Mouse (Mus musculus) Patski (cell line): Measurements from ENCODE around the gene Pcbp2. TPM values are rescaled to one million over a fixed set of nuclear protein-coding genes. Genes with fewer than 3 reads are reported as not detected.

ENCODE experiments used
- ATAC-seq: fragments of 100-300 bp; one replicate; pipeline ENCODE4 v1.8.0; 2021
- CTCF ChIA-PET: fragments of 350-600 bp; sonication (Branson Sonifier 250); formaldehyde crosslinking; loops from one replicate; lab custom pipeline; 2022; ENCODE audit warnings: inconsistent platforms; lab: Charles Lee
- POLR2A ChIA-PET: fragments of 350-600 bp; sonication (Branson Sonifier 250); formaldehyde crosslinking; loops from one replicate; lab custom pipeline; 2022; ENCODE audit warnings: antibody characterized with exemption, inconsistent platforms; lab: Charles Lee
- DNase-seq: peaks from one replicate; pipeline ENCODE4 v3.0.0-alpha.2; 2011; ENCODE audit warnings: low read depth, low spot score
- H3K27me3 ChIP-seq: fragments of 371-371 bp; one replicate; pipeline ENCODE4 v1.5.1; 2021
- CTCF ChIP-seq: fragments of 100-300 bp; IDR thresholded peaks from one replicate; pipeline ENCODE4 v1.5.1; 2021
- in situ Hi-C: fragments of 300-500 bp; cut with MboI; formaldehyde crosslinking; loops from 3 replicates; pipeline ENCODE4 v1.11.1; 2018; ENCODE audit warnings: low pct_unique_long_range_greater_than_20kb, mixed read lengths
- polyA plus RNA-seq: library from polyadenylated mRNA; unstranded; gene quantifications from one replicate; pipeline ENCODE4 v1.2.3, GENCODE M21; 2021

Gene Pcbp2
- polyA plus RNA-seq, 1 experiment from 2014 or later: 801 TPM

GRCm38 (mm10) chr15:102528396-102528795 is 58.1 kb downstream of the Pcbp2 start:
- ChIA-PET POLR2A (interaction anchor here (0.7 kb wide), 1 partner anchor 24 kb away, joined by 3 read pairs; no protein-coding TSS in a partner anchor), CTCF (interaction anchor here (1.2 to 2.0 kb wide), 3 partner anchors 7 to 142 kb away, joined by 4 to 9 read pairs (median 5); partner anchors contain the start of gene Tarbp2)
- ATAC-seq (no peak), DNase-seq (no peak)
- TF ChIP-seq CTCF: no peak
- H3K27me3 ChIP-seq: no peaks in the 10 kb centered on the region
- in situ Hi-C loops: no loop called here

DNA sequence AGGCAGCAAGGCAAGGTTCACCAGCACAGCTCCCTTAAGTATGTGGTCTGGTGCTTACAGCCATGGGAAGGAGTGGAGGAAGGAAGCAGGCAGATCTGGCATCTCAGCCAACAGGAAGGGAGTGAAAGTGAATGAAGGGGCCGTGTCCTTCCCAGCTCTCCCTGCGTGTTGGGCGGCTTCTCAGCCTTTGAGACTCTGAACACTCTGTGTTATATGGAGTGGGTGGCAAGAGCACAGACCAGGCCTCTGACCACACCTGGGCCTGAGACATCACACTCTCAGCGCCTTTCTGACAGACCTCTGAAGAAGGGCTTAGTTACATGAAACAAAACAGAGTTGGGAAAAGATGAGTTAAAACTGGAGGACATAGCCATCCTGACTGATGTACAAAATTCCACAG is 60.2 kb downstream of the Pcbp2 start:
- DNase-seq (no peak), ATAC-seq (no peak)
- POLR2A ChIA-PET: no interaction called here
- no peaks in the 10 kb centered on the region for H3K27me3 ChIP-seq
- CTCF ChIA-PET: interaction anchor here (0.6 kb wide), 1 partner anchor 37 kb away, joined by 3 read pairs; no protein-coding TSS in a partner anchor
- no peak for TF ChIP-seq CTCF
- in situ Hi-C loops: no loop called here

GRCm38 (mm10) chr15:102531586-102531985 is 61.2 kb downstream of the Pcbp2 start:
- DNase-seq (no peak), ATAC-seq (no peak)
- CTCF ChIA-PET: no interaction called here

GRCm38 (mm10) chr15:102532106-102532900 is 62.0 kb downstream of the Pcbp2 start:
- ATAC-seq (no peak), DNase-seq (no peak)
- POLR2A ChIA-PET: interaction anchor here (1.1 kb wide), 1 partner anchor 20 kb away, joined by 4 read pairs; no protein-coding TSS in a partner anchor
- CTCF ChIA-PET: no interaction called here
- no peak for TF ChIP-seq CTCF
- in situ Hi-C loops: no loop called here
- no peaks in the 10 kb centered on the region for H3K27me3 ChIP-seq

More at GRCm38 (mm10) chr15:102531586-102531985, 61.2 kb downstream of the Pcbp2 start:
- in situ Hi-C loops: no loop called here
- no peak for TF ChIP-seq CTCF
- POLR2A ChIA-PET: interaction anchor here (1.1 kb wide), 1 partner anchor 20 kb away, joined by 4 read pairs; no protein-coding TSS in a partner anchor
- no peaks in the 10 kb centered on the region for H3K27me3 ChIP-seq

- no peaks in the 10 kb centered on the region for H3K27me3 ChIP-seq
- POLR2A ChIA-PET: no interaction called here
- DNase-seq (no peak), ATAC-seq (no peak)
- CTCF ChIA-PET: interaction anchor here (2.2 kb wide), 1 partner anchor 9 kb away, joined by 8 read pairs; the partner anchor contains the start of gene Npff
- TF ChIP-seq CTCF: no peak
- in situ Hi-C loops: no loop called here
These were observed 63.6 kb downstream of the Pcbp2 start for GRCm38 (mm10) chr15:102533926-102534325.

- CTCF ChIA-PET: interaction anchor here (0.8 to 1.5 kb wide), 3 partner anchors 16 to 120 kb away, joined by 3 to 4 read pairs (median 3); no protein-coding TSS in a partner anchor
These were observed 74.5 kb downstream of the Pcbp2 start for GRCm38 (mm10) chr15:102544801-102545200.

GRCm38 (mm10) chr15:102546246-102546645 is 75.9 kb downstream of the Pcbp2 start:
- in situ Hi-C loops: no loop called here
- DNase-seq (no peak), ATAC-seq (no peak)
- H3K27me3 ChIP-seq: no peaks in the 10 kb centered on the region
- TF ChIP-seq CTCF: no peak
- POLR2A ChIA-PET: no interaction called here
- CTCF ChIA-PET: interaction anchor here (0.9 to 2.3 kb wide), 4 partner anchors 17 to 125 kb away, joined by 3 to 6 read pairs (median 3); no protein-coding TSS in a partner anchor

More at GRCm38 (mm10) chr15:102544801-102545200, 74.5 kb downstream of the Pcbp2 start:
- no peak for ATAC-seq
- in situ Hi-C loops: no loop called here
- H3K27me3 ChIP-seq: no peaks in the 10 kb centered on the region
- TF ChIP-seq CTCF: no peak
- no peak for DNase-seq
- POLR2A ChIA-PET: interaction anchor here (0.7 kb wide), 1 partner anchor 33 kb away, joined by 3 read pairs; no protein-coding TSS in a partner anchor

GRCm38 (mm10) chr15:102546677-102547427 is 76.5 kb downstream of the Pcbp2 start:
- no peaks in the 10 kb centered on the region for H3K27me3 ChIP-seq
- in situ Hi-C loops: no loop called here
- no peak for DNase-seq
- no peak for ATAC-seq
- ChIA-PET POLR2A (interaction anchor here (0.6 kb wide), 1 partner anchor 41 kb away, joined by 8 read pairs; no protein-coding TSS in a partner anchor), CTCF (interaction anchor here (0.9 to 2.3 kb wide), 4 partner anchors 18 to 124 kb away, joined by 3 to 6 read pairs (median 3); no protein-coding TSS in a partner anchor)
- no peak for TF ChIP-seq CTCF

GRCm38 (mm10) chr15:102547478-102547877 is 77.1 kb downstream of the Pcbp2 start:
- ChIA-PET CTCF (interaction anchor here (1.1 to 2.3 kb wide), 3 partner anchors 22 to 123 kb away, joined by 3 to 6 read pairs (median 3); no protein-coding TSS in a partner anchor), POLR2A (no interaction called here)
- TF ChIP-seq CTCF: no peak
- ATAC-seq (no peak), DNase-seq (no peak)
- H3K27me3 ChIP-seq: no peaks in the 10 kb centered on the region
- in situ Hi-C loops: no loop called here

Other genes with a start within 250 kb of the Pcbp2 start
- gene Itgb7, start 238.6 kb upstream of the Pcbp2 start, polyA plus RNA-seq: 0.35 TPM
- 32.0 TPM for gene Rarg, start 213.0 kb upstream of the Pcbp2 start, polyA plus RNA-seq
- 0.03 TPM for gene Gm9918, start 200.0 kb upstream of the Pcbp2 start, polyA plus RNA-seq
- gene Mfsd5, start 191.1 kb upstream of the Pcbp2 start, polyA plus RNA-seq: 47.4 TPM
- gene Espl1, start 174.3 kb upstream of the Pcbp2 start, polyA plus RNA-seq: 21.8 TPM
- 642 TPM for gene Pfdn5, start 144.4 kb upstream of the Pcbp2 start, polyA plus RNA-seq
- gene Myg1, start 138.8 kb upstream of the Pcbp2 start, polyA plus RNA-seq: 87.1 TPM
- gene Aaas, start 119.8 kb upstream of the Pcbp2 start, polyA plus RNA-seq: 43.3 TPM
- gene Sp7, start 103.4 kb upstream of the Pcbp2 start, polyA plus RNA-seq: not detected
- gene Sp1, start 64.4 kb upstream of the Pcbp2 start, polyA plus RNA-seq: 30.6 TPM
- gene Amhr2, start 25.2 kb upstream of the Pcbp2 start, polyA plus RNA-seq: not detected
- 167 TPM for gene Prr13, start 11.5 kb upstream of the Pcbp2 start, polyA plus RNA-seq
- gene Gm10337, start 33.2 kb downstream of the Pcbp2 start, polyA plus RNA-seq: 3.6 TPM
- gene Map3k12, start 46.5 kb downstream of the Pcbp2 start, polyA plus RNA-seq: 41.5 TPM
- gene Tarbp2, start 47.7 kb downstream of the Pcbp2 start, polyA plus RNA-seq: 51.1 TPM
- 0.83 TPM for gene Npff, start 54.4 kb downstream of the Pcbp2 start, polyA plus RNA-seq
- gene Gm28047, start 154.5 kb downstream of the Pcbp2 start, polyA plus RNA-seq: not detected
- gene Atf7, start 154.9 kb downstream of the Pcbp2 start, polyA plus RNA-seq: 39.9 TPM
- 24.7 TPM for gene Atp5g2, start 201.8 kb downstream of the Pcbp2 start, polyA plus RNA-seq